Mouse (Mus musculus) neural tube, embryonic 14.5 days (tissue): ENCODE data around the gene Btbd11. TPM values are rescaled to one million over a fixed set of nuclear protein-coding genes. Genes with fewer than 3 reads are reported as not detected.

Experiments
- polyA plus RNA-seq: library from polyadenylated mRNA; unstranded; fragments of >200 nt; fragmentation: Nextera tagmentation; extraction: Ambion mirVana; gene quantifications from 2 replicates; pipeline ENCODE4 v1.2.1, GENCODE M21; 2014

Gene Btbd11
- polyA plus RNA-seq, 1 experiment from 2014 or later = 32.1 TPM

Other genes starting within 250 kb of the Btbd11 start
- gene Cry1, start 201.8 kb upstream of the Btbd11 start, polyA plus RNA-seq = 33.0 and 40.3 TPM in 2 replicates